Mouse (Mus musculus) large intestine, adult 2 months (tissue): Measurements from ENCODE around the gene Nenf. TPM values are rescaled to one million over a fixed set of nuclear protein-coding genes. Genes with fewer than 3 reads are reported as not detected.

Experiments
- DNase-seq: peaks from one replicate; pipeline ENCODE4 v3.0.0-alpha.2; 2012; ENCODE audit warnings: low read depth, low spot score
- WGBS: fragments of 180-500 bp; shearing (Covaris S2); methylation state at CpG from one replicate; pipeline ENCODE4 v1.1.7; 2018; 5-methylcytosine and 5-hydroxymethylcytosine counted together
- polyA plus RNA-seq: library from polyadenylated mRNA; depleted of rRNA; stranded (reverse); fragments of >200 nt; gene quantifications from 2 replicates; pipeline ENCODE4 v1.2.3, GENCODE M21; 2012

The Nenf gene
- polyA plus RNA-seq, 1 experiment, result 48.2 TPM

DNA sequence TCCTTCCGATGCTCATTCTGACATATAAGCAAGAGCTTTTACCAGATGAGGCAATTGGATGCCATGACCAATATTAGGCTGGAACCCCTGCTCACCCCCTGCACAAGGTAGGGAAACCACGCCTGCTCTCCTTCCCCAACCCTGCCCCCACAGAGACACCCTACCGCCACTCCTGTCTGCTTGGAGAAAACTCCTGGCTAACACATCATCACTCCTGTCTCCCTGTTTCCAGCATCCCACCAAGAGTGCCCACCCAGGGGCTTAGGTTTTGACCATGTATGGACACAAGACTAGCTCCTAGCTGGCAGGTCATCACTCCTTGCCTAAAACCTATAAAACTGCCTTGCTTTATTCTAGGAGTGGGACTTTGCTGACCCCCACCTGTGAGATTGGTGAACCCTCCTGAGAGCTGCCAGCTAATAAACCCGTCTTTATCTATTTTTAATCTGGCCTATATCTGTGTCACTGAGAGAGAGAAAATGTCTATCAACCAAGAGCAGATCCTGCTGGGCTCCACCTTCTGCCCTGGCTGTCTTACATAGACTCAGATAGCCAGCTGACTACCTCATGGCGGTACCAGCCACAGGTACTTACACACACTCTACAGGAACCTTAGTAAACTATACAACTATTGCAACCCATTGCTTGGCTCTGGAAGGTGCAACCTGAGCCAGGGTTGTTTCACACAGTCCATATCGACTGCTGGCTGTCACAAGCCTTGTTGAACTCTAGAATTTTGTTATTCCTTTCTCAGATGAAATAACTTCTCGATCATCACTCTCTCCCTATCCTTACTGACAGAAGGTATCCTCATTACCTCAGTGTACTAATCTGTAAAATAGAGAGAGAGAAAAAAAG lies 7.0 kb upstream of the Nenf start:
- no peak for DNase-seq
- WGBS, result 85% methylated on average over 7 of the region's 7 CpGs

DNA sequence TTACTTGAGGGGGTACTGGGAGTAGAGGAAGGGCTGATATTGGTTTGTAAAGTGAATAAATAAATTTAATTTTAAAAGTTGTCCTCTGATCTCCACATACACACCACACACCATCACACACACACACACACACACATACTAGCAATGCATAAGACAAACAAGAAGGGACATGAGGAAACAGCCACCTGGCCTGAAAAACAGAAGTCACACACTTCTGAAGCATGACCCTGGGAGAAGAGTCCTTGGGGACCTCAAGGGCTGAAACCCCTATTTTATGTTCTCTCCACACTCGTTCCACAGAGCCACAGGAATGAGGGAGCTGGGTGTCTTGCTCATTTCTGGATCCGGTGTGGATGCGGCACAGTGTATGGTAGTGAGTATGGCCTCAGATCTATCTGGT lies 5.4 kb upstream of the Nenf start:
- no peak for DNase-seq
- WGBS, result 92% methylated on average over 3 of the region's 3 CpGs

DNA sequence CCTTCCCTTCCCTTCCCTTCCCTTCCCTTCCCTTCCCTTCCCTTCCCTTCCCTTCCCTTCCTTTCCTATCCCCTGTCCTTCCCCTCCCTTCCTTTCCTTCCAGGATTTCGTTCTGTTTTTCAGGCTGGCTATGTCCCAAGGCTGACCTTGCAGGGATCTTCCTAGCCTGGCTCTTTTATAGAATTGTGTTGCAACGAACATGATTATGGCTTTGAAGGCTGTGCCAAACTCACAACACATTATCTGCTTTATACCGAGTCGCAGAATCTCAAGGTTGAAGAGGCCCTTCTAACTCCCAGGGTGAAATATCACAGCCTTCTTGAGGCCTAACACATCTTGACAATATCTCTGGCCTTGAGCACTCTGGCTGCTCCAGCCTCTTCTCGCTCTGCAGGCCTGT lies 692 bp upstream of the Nenf start:
- 23% methylated on average over 5 of the region's 5 CpGs for WGBS
- DNase-seq, result no peak

DNA sequence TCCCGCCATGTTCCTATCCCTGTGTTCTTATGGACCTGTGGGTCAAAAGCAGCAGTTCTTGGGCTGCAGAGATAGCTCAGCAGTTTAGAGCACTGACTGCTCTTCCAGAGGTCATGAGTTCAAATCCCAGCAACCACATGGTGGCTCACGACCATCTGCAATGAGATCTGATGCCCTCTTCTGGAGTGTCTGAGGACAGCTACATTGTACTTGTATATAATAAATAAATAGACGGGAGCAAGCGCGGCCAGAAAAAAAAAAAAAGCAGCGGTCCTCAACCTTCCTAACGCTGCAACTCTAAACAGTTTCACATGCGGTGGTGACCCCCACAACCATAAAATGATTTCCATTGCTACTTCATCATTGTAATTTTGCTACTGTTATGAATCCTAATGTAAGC lies 1.2 kb downstream of the Nenf start:
- DNase-seq, result no peak
- 63% methylated on average over 8 of the region's 8 CpGs for WGBS

DNA sequence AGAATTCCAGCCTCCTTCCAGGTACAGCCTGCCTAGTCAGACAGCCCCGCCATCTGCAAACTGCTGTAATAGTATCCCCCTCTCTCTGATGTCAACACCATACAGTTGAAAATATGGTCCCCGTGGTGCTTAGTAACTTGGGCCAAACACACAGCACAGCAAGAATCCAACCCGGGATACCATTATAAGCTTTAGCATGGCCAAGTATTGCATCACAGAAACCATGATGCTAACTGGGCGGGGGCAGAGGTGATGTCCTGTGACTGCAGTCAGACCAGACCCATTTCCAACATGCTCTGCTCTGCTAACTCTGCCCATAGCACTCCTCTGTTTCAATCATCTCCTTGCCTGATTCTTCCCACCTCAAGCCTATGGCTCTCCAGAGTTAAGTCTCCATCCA lies 4.1 kb downstream of the Nenf start:
- 59% methylated on average over 4 of the region's 4 CpGs for WGBS
- no peak for DNase-seq

DNA sequence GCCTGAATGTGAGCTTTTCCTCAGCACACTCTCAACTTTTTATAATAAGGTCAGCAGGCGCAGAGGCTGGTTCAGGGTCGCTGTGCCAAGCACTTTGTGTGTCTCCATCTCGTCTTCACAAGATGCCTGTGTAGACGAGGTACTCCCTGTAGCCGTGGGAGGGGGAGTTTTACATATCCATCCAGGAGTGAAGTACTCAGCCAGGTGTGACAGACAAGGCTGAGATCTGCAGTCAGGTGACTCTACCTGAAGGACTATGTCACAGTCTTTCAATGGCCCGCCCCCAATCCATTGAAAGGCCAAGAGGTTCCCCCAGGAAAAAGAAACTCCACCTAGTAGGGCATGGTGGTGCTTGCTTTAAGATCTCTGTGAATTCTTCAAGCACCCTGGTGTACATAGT lies 4.8 kb downstream of the Nenf start:
- DNase-seq, result no peak
- WGBS, result 63% methylated on average over 6 of the region's 6 CpGs

DNA sequence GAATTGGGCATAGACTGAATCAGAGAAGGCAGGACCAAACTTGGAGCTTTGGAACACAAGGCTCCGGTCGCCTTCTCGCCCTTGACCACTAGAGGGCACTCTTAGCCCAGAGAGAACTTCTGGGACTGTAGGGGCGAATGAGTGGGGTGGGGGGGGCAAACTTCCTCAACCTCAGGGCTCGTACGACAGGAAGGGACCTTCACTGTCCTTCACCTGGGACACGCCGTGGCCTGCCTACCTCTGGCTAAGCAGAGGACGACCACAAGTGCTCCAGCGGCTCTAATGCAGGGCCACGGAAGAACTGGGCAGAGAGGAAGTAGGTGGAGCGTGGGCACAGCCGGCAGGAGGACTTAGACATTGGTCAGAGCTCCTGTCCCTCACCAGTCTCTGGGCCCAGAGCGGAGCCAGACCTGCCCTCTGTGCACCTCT lies 5.5 kb downstream of the Nenf start:
- 0% methylated on average over 14 of the region's 14 CpGs for WGBS
- peak; percentile 76 for DNase-seq

DNA sequence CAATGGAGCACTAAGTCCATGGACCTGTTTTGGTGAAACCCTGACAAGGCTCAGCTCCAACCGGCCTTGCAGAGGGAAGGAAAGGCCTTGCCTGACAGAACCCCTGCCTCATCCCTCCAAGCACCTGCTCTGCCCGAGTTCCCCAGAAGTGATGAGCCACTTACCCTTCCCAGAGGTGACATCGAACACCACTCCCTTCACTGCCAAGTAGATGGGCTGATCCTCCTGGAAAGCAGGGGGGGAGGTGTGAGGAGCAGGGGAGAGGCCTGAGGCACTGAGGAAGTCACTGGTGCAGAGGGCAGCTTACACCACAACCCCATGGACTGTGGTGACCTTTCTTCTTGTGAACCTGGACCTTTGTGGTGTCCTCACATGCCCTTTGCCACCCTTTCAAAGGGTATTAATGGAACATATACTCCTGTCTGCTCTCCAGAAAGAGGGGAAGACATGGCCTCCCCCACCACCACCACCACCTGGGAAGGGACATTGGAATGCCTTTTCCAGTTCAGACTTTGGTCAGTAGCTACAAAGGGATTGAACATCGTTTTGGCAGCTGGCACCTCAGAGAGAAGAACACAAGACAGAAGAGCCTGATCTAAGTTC lies 6.6 kb downstream of the Nenf start:
- DNase-seq, result no peak

DNA sequence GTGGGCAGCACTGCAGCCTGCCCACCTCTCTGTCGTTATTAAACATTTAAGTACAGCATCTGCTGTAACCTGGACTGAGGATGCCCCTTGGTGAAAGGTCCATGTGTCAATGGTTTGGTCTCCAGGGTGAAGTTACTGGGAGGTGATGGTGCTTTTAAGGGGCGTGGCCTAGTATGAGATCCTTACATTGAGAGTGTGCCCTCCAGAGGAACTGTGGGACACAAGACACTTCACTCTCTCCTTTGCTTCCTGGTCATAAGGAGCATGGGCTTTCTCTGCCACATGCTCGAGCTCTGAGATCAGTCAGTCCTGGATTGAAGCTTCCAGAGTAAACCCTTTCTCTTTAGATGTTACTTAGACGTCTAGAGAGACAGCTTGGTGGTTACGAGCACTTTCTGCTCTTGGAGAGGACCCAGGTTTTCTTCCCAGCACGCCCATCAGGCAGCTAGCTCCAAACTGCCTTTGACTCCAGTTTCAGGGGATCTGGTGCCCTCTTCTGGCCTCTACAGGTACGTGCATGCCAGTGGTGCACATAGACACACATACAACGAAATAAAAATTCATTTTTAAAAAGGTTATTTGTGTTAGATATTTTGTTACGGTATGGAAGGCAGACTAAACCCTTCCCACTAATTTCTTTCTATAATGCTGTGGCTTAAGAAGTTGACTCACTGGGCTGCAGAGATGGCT lies 10.1 kb downstream of the Nenf start:
- no peak for DNase-seq
- WGBS, result 83% methylated on average over 9 of the region's 9 CpGs

More for the DNA sequence above, 6.6 kb downstream of the Nenf start:
- WGBS, result 74% methylated on average over 4 of the region's 4 CpGs

DNA sequence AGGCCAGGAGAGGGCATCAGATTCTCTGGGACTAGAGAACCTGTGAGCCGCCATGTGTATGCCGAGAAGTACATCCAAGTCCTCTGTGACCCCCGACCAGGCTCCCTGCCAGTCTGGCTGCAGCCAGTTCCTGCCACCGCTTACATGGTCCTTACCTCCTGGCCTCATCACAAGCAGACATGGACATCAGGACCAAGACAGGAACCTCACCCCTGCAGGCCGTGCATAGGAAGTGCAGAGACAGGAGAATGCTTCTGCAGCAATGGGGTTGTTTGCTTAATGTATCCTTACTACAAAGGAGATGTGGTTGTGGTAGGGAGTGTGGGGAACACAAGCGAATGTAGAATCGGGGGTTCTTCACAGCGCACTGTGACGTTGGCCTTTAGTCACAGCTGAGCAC lies 11.7 kb downstream of the Nenf start:
- DNase-seq, result no peak
- WGBS, result 90% methylated on average over 9 of the region's 9 CpGs

DNA sequence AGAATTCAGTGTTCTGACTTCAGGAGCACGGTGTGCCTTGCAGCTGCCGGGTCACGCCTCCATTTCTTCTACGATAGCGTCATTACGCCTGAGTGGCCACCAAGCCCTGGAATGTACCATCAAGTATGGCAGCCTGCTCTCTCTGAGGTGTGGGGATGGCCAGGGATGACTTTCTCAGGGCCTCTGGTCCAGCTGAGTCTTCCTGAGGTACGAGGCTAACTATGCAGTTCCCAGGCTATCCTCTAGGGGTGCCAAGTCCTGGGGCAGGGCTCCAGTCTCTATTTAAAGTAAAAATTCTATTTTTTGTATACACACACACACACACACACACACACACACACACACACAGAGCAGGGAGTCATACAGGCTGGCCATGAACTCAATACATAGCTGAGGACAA lies 12.4 kb downstream of the Nenf start:
- WGBS, result 70% methylated on average over 7 of the region's 7 CpGs
- no peak for DNase-seq

DNA sequence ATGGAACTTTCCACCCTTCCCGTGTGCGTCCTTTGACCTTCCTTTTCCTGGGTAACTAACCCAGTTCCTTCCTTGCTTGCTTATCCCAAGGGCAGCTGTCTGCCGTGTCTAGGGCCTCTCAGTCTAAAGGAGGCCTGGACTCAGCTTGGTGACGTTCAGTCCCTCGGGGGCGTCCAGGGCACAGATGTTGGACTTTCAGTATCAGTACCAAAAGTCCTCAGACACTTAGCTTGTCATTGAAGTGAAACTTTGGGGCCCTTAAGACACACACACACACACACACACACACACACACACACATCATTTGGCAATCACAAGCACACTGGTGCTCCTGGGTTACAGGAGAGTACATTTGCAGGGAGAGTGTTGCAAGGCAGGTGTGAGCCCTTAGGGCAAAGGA lies 13.8 kb downstream of the Nenf start:
- 72% methylated on average over 6 of the region's 6 CpGs for WGBS
- no peak for DNase-seq

DNA sequence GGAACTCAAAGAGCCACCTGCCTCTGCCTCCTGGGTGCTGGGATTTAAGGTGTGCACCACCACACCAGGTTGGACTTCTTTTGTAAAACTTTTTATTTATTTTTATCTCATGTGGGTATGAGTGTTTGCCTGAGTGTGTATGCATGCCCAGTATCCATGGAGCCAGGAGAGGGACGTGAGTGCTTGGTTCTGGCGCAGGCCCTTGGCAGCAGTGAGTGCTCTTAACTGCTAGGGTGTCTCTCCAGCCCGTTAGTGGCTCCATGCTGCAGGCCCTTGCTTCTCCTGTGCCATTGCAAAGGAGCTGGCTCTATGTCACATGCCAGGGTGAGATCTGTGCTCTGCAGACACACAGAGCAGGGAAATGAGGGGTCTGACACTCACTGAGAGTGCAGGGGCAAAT lies 14.3 kb downstream of the Nenf start:
- WGBS, result 81% methylated on average over 3 of the region's 3 CpGs
- no peak for DNase-seq

DNA sequence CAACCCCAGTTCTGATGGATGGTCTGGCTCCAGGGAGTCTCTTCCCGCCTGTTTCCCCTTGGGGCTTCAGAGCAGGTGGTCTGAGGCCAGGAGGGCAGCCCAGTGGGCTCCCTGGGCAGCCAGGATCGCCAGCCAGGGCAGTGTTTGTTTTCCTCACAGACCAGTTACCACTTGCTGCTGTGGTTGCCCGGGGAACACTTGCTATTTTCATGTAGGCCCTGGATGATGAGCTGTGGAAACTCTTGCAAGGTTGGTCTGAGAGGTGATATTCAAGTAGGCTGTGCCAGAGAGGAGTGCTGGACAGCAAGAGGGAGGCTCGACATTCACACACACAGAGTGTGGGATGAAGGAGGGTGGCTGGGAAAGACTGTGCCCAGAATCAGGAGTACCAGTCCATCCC lies 16.1 kb downstream of the Nenf start:
- DNase-seq, result no peak
- 61% methylated on average over 4 of the region's 4 CpGs for whole genome bisulfite sequencing

DNA sequence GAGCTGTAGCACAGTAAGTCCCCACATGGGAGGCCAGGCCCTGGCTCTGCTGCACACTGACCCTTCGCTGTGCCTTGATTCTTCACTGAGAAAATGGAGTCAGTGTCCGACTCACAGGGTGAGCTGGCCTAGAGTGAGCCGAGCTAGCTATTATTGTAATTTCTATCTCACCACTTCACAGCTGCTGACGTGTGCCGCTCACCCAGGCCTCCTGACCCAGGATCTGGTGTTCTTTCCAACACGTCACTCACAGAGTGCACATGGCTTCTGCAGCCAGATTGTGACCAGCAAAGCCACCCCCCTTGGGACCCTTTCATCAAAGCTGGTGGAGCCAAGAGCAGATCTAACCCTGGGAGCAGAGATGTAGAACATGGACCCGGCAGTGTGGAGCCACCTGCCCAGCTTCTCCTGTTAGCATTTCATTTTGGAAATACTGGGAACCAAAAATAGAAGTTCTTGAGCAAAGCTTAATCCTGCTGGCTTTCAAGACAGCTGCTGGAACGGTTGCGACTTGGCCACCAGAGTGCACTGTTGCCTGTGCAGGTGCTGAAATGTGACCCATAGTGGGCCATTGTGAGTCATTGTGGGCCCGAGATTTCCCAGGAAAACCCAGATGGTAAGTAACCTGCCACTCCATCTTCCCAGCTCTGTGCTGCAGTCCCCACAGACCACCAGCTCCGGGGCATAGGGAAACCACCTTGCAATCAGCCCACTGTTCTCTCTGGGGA lies 18.6 kb downstream of the Nenf start:
- WGBS, result 57% methylated on average over 11 of the region's 11 CpGs
- no peak for DNase-seq

DNA sequence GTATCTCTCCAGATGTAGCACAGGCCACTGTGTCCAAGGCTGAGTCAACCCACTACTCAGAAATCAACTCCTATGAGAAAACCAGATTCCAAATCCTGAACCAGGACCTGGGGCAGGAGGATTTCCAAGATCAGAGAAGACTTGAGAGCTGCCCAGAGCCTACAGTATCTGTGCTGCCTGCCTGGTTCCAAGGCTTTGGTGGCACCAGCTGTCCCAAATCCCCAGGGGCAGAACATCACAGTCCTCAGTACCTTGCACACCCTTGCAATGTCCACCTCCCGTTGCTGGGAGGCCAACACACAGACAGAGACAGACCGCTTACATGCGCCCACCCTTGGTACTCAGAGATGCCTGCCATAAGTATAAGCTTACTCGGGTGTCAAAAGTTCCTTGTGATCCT lies 19.7 kb downstream of the Nenf start:
- DNase-seq, result no peak
- WGBS, result 90% methylated on average over 4 of the region's 4 CpGs

DNA sequence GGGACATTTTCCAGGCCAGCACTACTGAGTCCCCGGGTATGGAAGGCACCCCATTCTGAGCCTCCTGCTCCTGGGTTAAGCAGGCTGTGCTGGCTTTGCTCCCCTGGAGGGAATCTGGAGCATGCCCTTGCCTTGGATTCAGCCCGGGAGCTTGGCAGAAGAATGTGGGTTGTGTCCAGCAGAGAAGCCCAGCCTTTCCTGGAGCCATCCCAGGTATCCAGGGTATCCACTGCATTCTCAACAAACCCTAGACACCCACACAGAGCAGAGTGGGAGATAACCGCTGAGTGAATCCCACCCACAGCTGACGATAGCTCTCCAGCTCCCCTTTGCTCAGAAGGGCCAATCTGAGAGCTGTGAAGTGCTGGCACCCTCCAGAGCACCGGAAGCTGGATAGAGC lies 21.5 kb downstream of the Nenf start:
- WGBS, result 69% methylated on average over 5 of the region's 5 CpGs
- DNase-seq, result no peak

DNA sequence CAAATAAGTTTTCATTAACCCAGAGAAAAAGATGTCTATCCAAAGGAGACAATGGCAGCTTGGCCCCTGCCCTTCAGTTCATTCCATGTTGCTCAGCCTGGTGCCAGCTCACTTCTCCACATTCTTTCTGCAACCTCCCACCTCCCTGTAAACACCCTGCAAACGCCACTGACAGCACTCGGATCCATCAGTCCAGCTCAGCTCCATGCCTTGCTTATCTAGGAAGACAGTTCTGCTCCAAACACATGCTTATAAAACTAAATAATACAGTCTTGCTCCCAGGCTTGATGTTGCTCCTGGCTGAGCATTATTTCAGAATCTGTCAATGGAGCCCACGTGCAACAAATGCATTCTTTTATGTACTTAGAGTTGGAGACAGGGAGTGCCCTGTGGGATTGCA lies 22.2 kb downstream of the Nenf start:
- 57% methylated on average over 3 of the region's 3 CpGs for WGBS
- no peak for DNase-seq

DNA sequence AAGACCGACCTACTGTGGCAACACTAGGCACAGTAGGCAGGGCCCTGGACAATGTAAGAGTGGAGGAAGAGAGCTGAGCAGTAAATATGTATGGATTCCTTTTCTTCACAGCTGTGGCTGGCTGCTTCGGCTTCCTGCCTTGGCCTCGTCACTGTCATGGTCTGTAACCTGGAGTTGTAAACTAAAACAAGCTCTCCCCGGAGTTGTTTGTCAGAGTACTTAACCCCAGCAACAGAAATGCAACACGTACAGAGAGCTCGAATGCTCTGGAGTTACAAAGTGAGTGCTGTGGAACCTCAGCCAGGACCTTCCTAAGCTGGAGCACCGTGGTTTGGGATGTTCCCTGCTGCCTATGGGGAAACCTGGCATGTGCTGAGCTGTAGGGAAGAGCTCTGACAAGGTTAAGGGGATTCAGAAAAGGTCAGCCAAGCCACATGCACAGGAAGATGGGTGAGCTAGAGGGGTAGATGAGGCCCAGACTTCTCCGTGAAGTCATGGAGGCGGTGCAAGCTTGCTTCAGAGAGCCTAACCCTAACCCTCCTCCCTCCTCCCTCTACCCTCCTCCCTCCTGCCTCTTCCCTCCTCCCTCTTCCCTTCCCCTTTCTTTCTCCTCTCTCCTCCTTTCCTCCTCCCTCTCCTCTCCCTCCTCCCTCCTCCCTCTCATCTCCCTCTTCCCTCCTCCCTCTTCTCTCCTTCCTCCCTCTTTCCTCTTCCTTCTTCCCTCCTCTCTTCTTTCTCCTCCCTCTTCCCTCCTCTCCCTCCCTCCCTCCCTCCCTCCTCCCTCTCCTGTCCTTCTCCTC lies 23.8 kb downstream of the Nenf start:
- no peak for DNase-seq
- 64% methylated on average over 9 of the region's 9 CpGs for WGBS
